ENCODE assay signal across 8 mouse cellular contexts in the genomic region with DNA sequence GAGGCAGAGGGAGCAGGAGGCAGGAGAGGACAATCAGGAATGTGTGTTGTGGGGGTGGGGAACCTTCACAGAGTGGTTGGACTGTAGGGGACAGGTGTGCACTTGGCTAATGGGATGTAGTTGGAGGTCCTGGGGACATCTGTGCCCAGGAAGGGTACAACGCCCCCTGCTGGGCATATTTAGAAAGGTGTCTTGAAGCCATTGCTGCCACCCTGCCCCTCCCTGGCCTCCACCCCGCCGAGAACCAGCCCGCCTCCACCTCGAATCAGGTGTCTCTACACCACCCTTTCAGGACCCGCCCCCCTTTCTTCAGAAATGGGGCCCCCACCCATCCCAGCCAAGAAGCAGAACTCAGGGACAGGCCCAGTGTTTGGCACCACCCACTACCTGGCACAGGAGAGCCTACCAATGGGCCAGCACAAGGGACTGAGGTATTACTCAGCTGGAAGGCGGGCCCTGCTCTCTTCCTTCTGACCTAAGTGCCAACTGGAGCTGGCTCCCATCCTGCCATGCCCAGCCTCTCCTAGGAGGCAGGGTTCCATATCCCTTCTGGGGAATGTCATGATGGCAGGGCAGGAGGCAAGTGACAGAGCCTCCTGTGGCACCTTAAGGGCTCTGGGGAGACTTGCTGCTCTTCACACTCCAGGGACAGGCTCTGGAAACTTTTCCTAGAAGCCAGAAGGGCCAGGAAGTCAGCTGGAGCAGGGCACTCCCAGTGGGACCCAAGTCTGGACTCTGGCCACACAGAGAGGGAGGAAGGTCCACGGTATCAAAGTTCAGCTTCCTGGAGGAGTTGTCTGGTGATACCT.
A peak's percentile ranks its signal among the peaks of the same experiment; 100 is the strongest.
DNase-seq lines count a peak whose midpoint lies in the region; ATAC-seq and TF ChIP-seq lines count a peak whose summit lies in the region.

No protein-coding gene starts in this region.

- H3K79me2 ChIP-seq in heart, adult 2 months (replicated peaks; ENCODE audit: control insufficient read depth, insufficient read depth, low read length) = peaks cover 7% of the 10 kb centered on the region; the same call in 1 of the 2 replicates

- WGBS in forebrain, embryonic 12.5 days = 26% methylated on average over 7 of the region's 8 CpGs
- 29% methylated on average over 8 of the region's 8 CpGs for WGBS in forebrain, embryonic 16.5 days
- 24% methylated on average over 8 of the region's 8 CpGs for WGBS in heart, adult 2 months
- 35% methylated on average over 8 of the region's 8 CpGs for WGBS in kidney, embryonic 15.5 days
- 32% methylated on average over 8 of the region's 8 CpGs for WGBS in midbrain, embryonic 14.5 days
- WGBS in thymus, adult 2 months = 53% methylated on average over 8 of the region's 8 CpGs

- 0 out of 2 replicates have a peak, but pooled peaks have one; percentile 19 for TF ChIP-seq POLR2A in heart, adult 2 months (IDR thresholded peaks at IDR 0.05; ENCODE audit: insufficient read depth, low read depth, low read length)
- no peak for TF ChIP-seq POLR2A in thymus, adult 2 months (IDR thresholded peaks at IDR 0.05; ENCODE audit: control insufficient read depth, extremely low read depth, insufficient read depth, low read length, poor library complexity)

- no peak for ATAC-seq in forebrain, embryonic 12.5 days (ENCODE audit: low FRiP score)
- no peak for ATAC-seq in forebrain, embryonic 16.5 days
- no peak for ATAC-seq in kidney, embryonic 15.5 days (replicated peaks; ENCODE audit: low FRiP score)
- ATAC-seq in midbrain, embryonic 14.5 days (ENCODE audit: low FRiP score, low TSS enrichment) = no peak

- no peak overlapping the region for H3K27ac ChIP-seq in forebrain, embryonic 12.5 days
- no peak overlapping the region for H3K27ac ChIP-seq in forebrain, embryonic 16.5 days (ENCODE audit: low read length)
- peak overlapping the region; percentile 57 for H3K27ac ChIP-seq in heart, adult 2 months
- 0 out of 2 replicates have a peak overlapping the region, but pooled peaks have one; percentile 51 for H3K27ac ChIP-seq in kidney, embryonic 15.5 days
- H3K27ac ChIP-seq in midbrain, embryonic 14.5 days (replicated peaks; ENCODE audit: low read depth, low read length) = no peak overlapping the region
- no peak overlapping the region for H3K27ac ChIP-seq in thymus, adult 2 months (ENCODE audit: control insufficient read depth, insufficient read depth, low read length)

- no peak overlapping the region for H3K4me3 ChIP-seq in forebrain, embryonic 12.5 days (replicated peaks)
- H3K4me3 ChIP-seq in forebrain, embryonic 16.5 days (replicated peaks; ENCODE audit: low read length) = no peak overlapping the region
- H3K4me3 ChIP-seq in heart, adult 2 months = no peak overlapping the region; the same call in 1 of the 2 replicates
- 0 out of 2 replicates have a peak overlapping the region, but pooled peaks have one; percentile 76 for H3K4me3 ChIP-seq in kidney, embryonic 15.5 days (replicated peaks)
- no peak overlapping the region for H3K4me3 ChIP-seq in midbrain, embryonic 14.5 days (replicated peaks; ENCODE audit: low read depth, low read length)
- no peak overlapping the region for H3K4me3 ChIP-seq in thymus, adult 2 months (ENCODE audit: control insufficient read depth, insufficient read depth, low read length)

- peak; percentile 13 for DNase-seq in adipocyte (ENCODE audit: low spot score)
- DNase-seq in heart, adult 2 months = peak; percentile 77 to 78
- no peak for DNase-seq in midbrain, embryonic 14.5 days
- peak; percentile 33 for DNase-seq in thymus, adult 2 months
- no peak for DNase-seq in layer of hippocampus, adult 9-10 months (ENCODE audit: low spot score)

- H3K9ac ChIP-seq in forebrain, embryonic 12.5 days = no peak overlapping the region
- no peak overlapping the region for H3K9ac ChIP-seq in forebrain, embryonic 16.5 days (replicated peaks; ENCODE audit: low read depth, low read length)
- H3K9ac ChIP-seq in heart, adult 2 months (ENCODE audit: low read depth, low read length) = no peak overlapping the region
- H3K9ac ChIP-seq in kidney, embryonic 15.5 days = no peak overlapping the region
- no peak overlapping the region for H3K9ac ChIP-seq in midbrain, embryonic 14.5 days (replicated peaks; ENCODE audit: low read length)

- peak; percentile 74 for TF ChIP-seq CTCF in heart, adult 2 months (IDR thresholded peaks at IDR 0.05)
- peak; percentile 64; the same call in 1 of the 2 replicates for TF ChIP-seq CTCF in thymus, adult 2 months (IDR thresholded peaks at IDR 0.05; ENCODE audit: borderline replicate concordance, control insufficient read depth, extremely low read depth, insufficient read depth, low read length, poor library complexity)

- no peaks in the 10 kb centered on the region for H3K9me3 ChIP-seq in forebrain, embryonic 12.5 days
- H3K9me3 ChIP-seq in forebrain, embryonic 16.5 days (ENCODE audit: control insufficient read depth, low read length) = no peaks in the 10 kb centered on the region
- no peaks in the 10 kb centered on the region for H3K9me3 ChIP-seq in kidney, embryonic 15.5 days (replicated peaks)
- no peaks in the 10 kb centered on the region for H3K9me3 ChIP-seq in midbrain, embryonic 14.5 days (ENCODE audit: control insufficient read depth, low read length)

- TF ChIP-seq EP300 in heart, adult 2 months (IDR thresholded peaks at IDR 0.05; ENCODE audit: insufficient read depth, low read depth, low read length) = peak; percentile 76; the same call in 1 of the 2 replicates

- H3K4me1 ChIP-seq in forebrain, embryonic 12.5 days = peaks cover 15% of the 10 kb centered on the region
- H3K4me1 ChIP-seq in forebrain, embryonic 16.5 days (replicated peaks; ENCODE audit: control insufficient read depth, insufficient read depth, low read length) = peaks cover 12% of the 10 kb centered on the region
- peaks cover 19% of the 10 kb centered on the region for H3K4me1 ChIP-seq in heart, adult 2 months (ENCODE audit: control insufficient read depth, insufficient read depth, low read length)
- H3K4me1 ChIP-seq in kidney, embryonic 15.5 days = peaks cover 67% of the 10 kb centered on the region
- H3K4me1 ChIP-seq in midbrain, embryonic 14.5 days (ENCODE audit: control insufficient read depth, insufficient read depth, low read length) = peaks cover 9% of the 10 kb centered on the region
- H3K4me1 ChIP-seq in thymus, adult 2 months (replicated peaks; ENCODE audit: control insufficient read depth, insufficient read depth, low read length) = peaks cover 9% of the 10 kb centered on the region; the same call in 1 of the 2 replicates

- peaks cover 77% of the 10 kb centered on the region for H3K27me3 ChIP-seq in forebrain, embryonic 12.5 days
- H3K27me3 ChIP-seq in forebrain, embryonic 16.5 days (replicated peaks; ENCODE audit: control insufficient read depth, insufficient read depth, low read length) = peaks cover 43% of the 10 kb centered on the region
- H3K27me3 ChIP-seq in heart, adult 2 months (ENCODE audit: control insufficient read depth, insufficient read depth, low read length) = no peaks in the 10 kb centered on the region
- H3K27me3 ChIP-seq in kidney, embryonic 15.5 days = peaks cover 46% of the 10 kb centered on the region
- H3K27me3 ChIP-seq in midbrain, embryonic 14.5 days (ENCODE audit: control insufficient read depth, insufficient read depth, low read length) = peaks cover 59% of the 10 kb centered on the region
- peaks cover 6% of the 10 kb centered on the region; the same call in 1 of the 2 replicates for H3K27me3 ChIP-seq in thymus, adult 2 months (ENCODE audit: control insufficient read depth, insufficient read depth, low read length)

- intact Hi-C loops in heart, adult 2 months (cut with DNase I) = loop anchor here (1.0 to 5.0 kb wide), 4 partner anchors 22 to 161 kb away; partner anchors contain the start of gene Casz1

- H3K36me3 ChIP-seq in forebrain, embryonic 12.5 days (replicated peaks) = no peaks in the 10 kb centered on the region
- no peaks in the 10 kb centered on the region for H3K36me3 ChIP-seq in forebrain, embryonic 16.5 days (ENCODE audit: control insufficient read depth, insufficient read depth)
- H3K36me3 ChIP-seq in heart, adult 2 months (ENCODE audit: control insufficient read depth, insufficient read depth, low read length) = peaks cover 5% of the 10 kb centered on the region; the same call in 1 of the 2 replicates
- no peaks in the 10 kb centered on the region for H3K36me3 ChIP-seq in kidney, embryonic 15.5 days
- no peaks in the 10 kb centered on the region for H3K36me3 ChIP-seq in midbrain, embryonic 14.5 days (ENCODE audit: control insufficient read depth, insufficient read depth, low read length)
- no peaks in the 10 kb centered on the region for H3K36me3 ChIP-seq in thymus, adult 2 months (ENCODE audit: control insufficient read depth, insufficient read depth, low read length)

- 0 out of 2 replicates have a peak overlapping the region, but pooled peaks have one; percentile 8 for H3K4me2 ChIP-seq in forebrain, embryonic 12.5 days
- H3K4me2 ChIP-seq in forebrain, embryonic 16.5 days (ENCODE audit: low read length) = no peak overlapping the region
- H3K4me2 ChIP-seq in kidney, embryonic 15.5 days = peak overlapping the region; percentile 97; the same call in 1 of the 2 replicates
- 0 out of 2 replicates have a peak overlapping the region, but pooled peaks have one; percentile 6 for H3K4me2 ChIP-seq in midbrain, embryonic 14.5 days (ENCODE audit: low read length)

Comparison
In these comparisons a context has a peak if more than half of its experiments do, and no peak if none do; other contexts are left out.
1. H3K27ac ChIP-seq: peak in heart, adult 2 months (single experiment) and kidney, embryonic 15.5 days (single experiment); none in forebrain, embryonic 12.5 days (single experiment), forebrain, embryonic 16.5 days (single experiment), midbrain, embryonic 14.5 days (single experiment) and thymus, adult 2 months (single experiment).
2. DNase-seq: peak in adipocyte (single experiment), heart, adult 2 months (2 of 2) and thymus, adult 2 months (single experiment); none in midbrain, embryonic 14.5 days (single experiment) and layer of hippocampus, adult 9-10 months (single experiment).